Mouse (Mus musculus) midbrain, embryonic 15.5 days (tissue): Measurements from ENCODE around the gene Gypa. TPM values are rescaled to one million over a fixed set of nuclear protein-coding genes. Genes with fewer than 3 reads are reported as not detected.

Experiments
- polyA plus RNA-seq: library from polyadenylated mRNA; unstranded; fragments of >200 nt; fragmentation: Nextera tagmentation; extraction: Ambion mirVana; gene quantifications from 2 replicates; pipeline ENCODE4 v1.2.1, GENCODE M21; 2015

Gypa gene
- polyA plus RNA-seq, 1 experiment from 2014 or later: 2.4 TPM

Other genes starting within 250 kb of the Gypa start
- 0.04 and 0.09 TPM in 2 replicates for gene Frem3, start 117.3 kb downstream of the Gypa start, polyA plus RNA-seq
- 49.0 and 49.5 TPM in 2 replicates for gene Smarca5, start 245.7 kb downstream of the Gypa start, polyA plus RNA-seq